Mouse (Mus musculus): ENCODE measurements around the gene Fcmr.

DNA sequence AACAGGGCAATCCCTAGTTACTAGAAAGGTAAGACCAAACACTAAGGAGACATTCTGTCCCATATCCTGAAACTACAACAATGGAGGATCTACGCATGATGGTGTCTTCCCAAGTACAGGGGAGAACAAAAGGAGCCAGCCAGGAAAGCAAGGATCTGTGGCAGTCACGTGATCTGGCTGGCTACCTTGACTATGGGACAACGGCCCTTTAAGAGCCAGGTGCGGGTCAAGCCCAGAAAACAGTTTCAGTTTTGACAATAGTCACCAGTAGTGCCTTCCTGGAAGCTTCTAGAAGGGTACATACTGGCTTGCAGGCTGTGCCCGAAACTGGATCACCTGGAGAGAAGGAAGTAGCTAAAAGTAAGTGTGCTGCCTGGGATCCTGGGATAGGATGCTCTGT is 39.0 kb upstream of the Fcmr start, which contains the start of gene Pigr:
- TF ChIP-seq CTCF (IDR thresholded peaks at IDR 0.05; ENCODE audit: insufficient read depth, low read length): no peak
- no peak for TF ChIP-seq POLR2A (IDR thresholded peaks at IDR 0.05; ENCODE audit: borderline replicate concordance, extremely low read depth, low read depth, low read length)

Data from lung, adult 2 months (tissue).